Mouse (Mus musculus) spleen, adult 2 months (tissue): Measurements from ENCODE around the gene Ugp2. TPM values are rescaled to one million over a fixed set of nuclear protein-coding genes. Genes with fewer than 3 reads are reported as not detected.

Experiments
- DNase-seq, 2 experiments: peaks; one replicate each; pipeline versions ENCODE4 v3.0.0 to v3.0.0-alpha.2; 2012 to 2021; ENCODE audit warnings: low spot score in 2 of 2, low read depth in 1 of 2
- H3K27ac ChIP-seq: fragments of 200-500 bp; 2 replicates; pipeline ENCODE4 v1.5.1; 2012; ENCODE audit warnings: low read length, inconsistent platforms; ENCODE audit not compliant: insufficient read depth
- H3K27me3 ChIP-seq: fragments of 200-500 bp; 2 replicates; pipeline ENCODE4 v1.6.1; 2012; ENCODE audit warnings: mild to moderate bottlenecking, moderate library complexity, low read length, inconsistent platforms; ENCODE audit not compliant: control insufficient read depth, insufficient read depth
- H3K36me3 ChIP-seq: fragments of 200-500 bp; 2 replicates; pipeline ENCODE4 v1.6.1; 2012; ENCODE audit warnings: mild to moderate bottlenecking, low read length, inconsistent platforms; ENCODE audit not compliant: control insufficient read depth, insufficient read depth
- H3K4me1 ChIP-seq: fragments of 200-500 bp; 2 replicates; pipeline ENCODE4 v1.6.1; 2011; ENCODE audit warnings: inconsistent platforms; ENCODE audit not compliant: control insufficient read depth, insufficient read depth, insufficient read length
- H3K4me3 ChIP-seq: fragments of 200-500 bp; 2 replicates; pipeline ENCODE4 v1.5.1; 2011; ENCODE audit warnings: mild to moderate bottlenecking, inconsistent platforms; ENCODE audit not compliant: insufficient read depth, insufficient read length; ENCODE audit errors: extremely low read depth
- CTCF ChIP-seq: fragments of 200-500 bp; IDR thresholded peaks from 2 replicates; pipeline ENCODE4 v1.5.1; 2011; ENCODE audit warnings: mild to moderate bottlenecking, inconsistent platforms; ENCODE audit not compliant: insufficient read depth, insufficient read length, insufficient replicate concordance; ENCODE audit errors: extremely low read depth
- POLR2A ChIP-seq: fragments of 200-500 bp; IDR thresholded peaks from 2 replicates; pipeline ENCODE4 v1.6.1; 2011; ENCODE audit warnings: low read depth, low read length, inconsistent platforms
- WGBS: fragments of 180-500 bp; shearing (Covaris S2); methylation state at CpG from one replicate; pipeline ENCODE4 v1.1.7; 2018; 5-methylcytosine and 5-hydroxymethylcytosine counted together
- polyA plus RNA-seq: library from polyadenylated mRNA; depleted of rRNA; stranded (reverse); fragments of >200 nt; gene quantifications from 2 replicates; pipeline ENCODE4 v1.2.3, GENCODE M21; 2012

The Ugp2 gene
- polyA plus RNA-seq, 1 experiment: 1.8 TPM

- H3K4me3 ChIP-seq: peak overlapping the region; percentile 17; the same call in 1 of the 2 replicates
- TF ChIP-seq POLR2A: no peak
- TF ChIP-seq CTCF: no peak
- H3K27me3 ChIP-seq: no peaks in the 10 kb centered on the region
- DNase-seq: no peak
- 32% methylated on average over 9 of the region's 9 CpGs for WGBS
- H3K4me1 ChIP-seq: no peaks in the 10 kb centered on the region; the same call in 1 of the 2 replicates
- H3K27ac ChIP-seq: no peak overlapping the region; the same call in 1 of the 2 replicates
- no peaks in the 10 kb centered on the region for H3K36me3 ChIP-seq
These were observed 1.6 kb downstream of the Ugp2 start for GRCm38 (mm10) chr11:21369248-21370016.

- no peak for DNase-seq
- H3K36me3 ChIP-seq: no peaks in the 10 kb centered on the region
- H3K4me3 ChIP-seq: no peak overlapping the region
- 84% methylated on average over 7 of the region's 7 CpGs for WGBS
- TF ChIP-seq POLR2A (no peak), CTCF (no peak)
- H3K27me3 ChIP-seq: no peaks in the 10 kb centered on the region
- H3K4me1 ChIP-seq: no peaks in the 10 kb centered on the region; the same call in 1 of the 2 replicates
- H3K27ac ChIP-seq: no peak overlapping the region
These were observed 2.5 kb downstream of the Ugp2 start for GRCm38 (mm10) chr11:21368466-21368865.

- no peak overlapping the region for H3K4me3 ChIP-seq
- WGBS: 92% methylated on average over 4 of the region's 4 CpGs
These were observed 7.7 kb downstream of the Ugp2 start for GRCm38 (mm10) chr11:21363144-21363940.

GRCm38 (mm10) chr11:21351296-21351695, 19.7 kb downstream of the Ugp2 start:
- WGBS: 92% methylated on average over 7 of the region's 7 CpGs
- no peak for DNase-seq
- H3K4me3 ChIP-seq: no peak overlapping the region

More at GRCm38 (mm10) chr11:21363144-21363940, 7.7 kb downstream of the Ugp2 start:
- no peaks in the 10 kb centered on the region for H3K4me1 ChIP-seq
- TF ChIP-seq POLR2A (no peak), CTCF (no peak)
- H3K27me3 ChIP-seq: no peaks in the 10 kb centered on the region
- DNase-seq: no peak
- H3K36me3 ChIP-seq: no peaks in the 10 kb centered on the region; the same call in 1 of the 2 replicates
- no peak overlapping the region for H3K27ac ChIP-seq

GRCm38 (mm10) chr11:21348890-21349289, 22.1 kb downstream of the Ugp2 start:
- no peak overlapping the region for H3K27ac ChIP-seq
- no peak overlapping the region for H3K4me3 ChIP-seq
- DNase-seq: no peak
- peaks cover 11% of the 10 kb centered on the region for H3K36me3 ChIP-seq
- 84% methylated on average over 2 of the region's 2 CpGs for WGBS
- H3K4me1 ChIP-seq: no peaks in the 10 kb centered on the region
- no peaks in the 10 kb centered on the region for H3K27me3 ChIP-seq
- TF ChIP-seq CTCF: no peak
- TF ChIP-seq POLR2A: no peak

More at GRCm38 (mm10) chr11:21351296-21351695, 19.7 kb downstream of the Ugp2 start:
- TF ChIP-seq CTCF (no peak), POLR2A (no peak)
- H3K27me3 ChIP-seq: no peaks in the 10 kb centered on the region
- peaks cover 10% of the 10 kb centered on the region for H3K36me3 ChIP-seq
- H3K27ac ChIP-seq: no peak overlapping the region
- H3K4me1 ChIP-seq: no peaks in the 10 kb centered on the region

- TF ChIP-seq CTCF: no peak
- TF ChIP-seq POLR2A: no peak
- WGBS: 89% methylated on average over 3 of the region's 3 CpGs
- Histone ChIP-seq H3K36me3 (peaks cover 6% of the 10 kb centered on the region), H3K27ac (no peak overlapping the region), H3K27me3 (no peaks in the 10 kb centered on the region), H3K4me3 (no peak overlapping the region), H3K4me1 (no peaks in the 10 kb centered on the region)
- no peak for DNase-seq
These were observed 25.0 kb downstream of the Ugp2 start for GRCm38 (mm10) chr11:21346020-21346419.

GRCm38 (mm10) chr11:21343490-21343889, 27.5 kb downstream of the Ugp2 start:
- H3K27ac ChIP-seq: no peak overlapping the region
- H3K4me1 ChIP-seq: no peaks in the 10 kb centered on the region
- TF ChIP-seq POLR2A (no peak), CTCF (no peak)
- H3K4me3 ChIP-seq: no peak overlapping the region
- H3K36me3 ChIP-seq: peaks cover 4% of the 10 kb centered on the region
- no peaks in the 10 kb centered on the region for H3K27me3 ChIP-seq
- 87% methylated on average over 5 of the region's 5 CpGs for WGBS
- DNase-seq: no peak
